Mouse (Mus musculus) spleen, postnatal 4 days (tissue): ENCODE measurements around the gene Esp24.
"Not testable (repeated sequence)": the region's sequence is repeated elsewhere in the genome, so short reads cannot be mapped to it uniquely, and the experiment has no call there.

Experiments used
- DNase-seq, 2 experiments: peaks; one replicate each; pipeline ENCODE4 v3.0.0; 2022; ENCODE audit warnings: low spot score in 2 of 2

Esp24 gene

DNA sequence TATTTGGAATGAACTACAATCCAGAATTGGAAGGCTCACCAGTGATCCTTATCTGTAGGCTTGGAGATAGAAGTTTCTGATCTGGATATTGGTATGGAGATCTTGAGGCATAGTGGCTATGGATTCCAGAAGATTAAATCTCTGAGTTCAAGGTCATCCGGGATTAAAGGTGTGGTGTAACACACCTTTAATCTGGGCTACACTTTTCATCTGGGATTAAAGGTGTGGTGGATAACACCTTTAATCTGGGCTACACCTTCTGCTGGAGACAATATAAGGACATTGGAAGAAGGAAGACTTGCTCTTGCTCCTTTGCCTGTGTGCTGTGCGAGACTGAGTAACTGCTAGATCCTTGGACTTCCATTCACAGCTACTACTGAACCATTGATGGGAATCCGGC lies at the start of gene Esp24:
Esp24 (plus strand) TSS at position 301 of the 400 bp plus-strand sequence.
- not testable (repeated sequence) for DNase-seq

DNA sequence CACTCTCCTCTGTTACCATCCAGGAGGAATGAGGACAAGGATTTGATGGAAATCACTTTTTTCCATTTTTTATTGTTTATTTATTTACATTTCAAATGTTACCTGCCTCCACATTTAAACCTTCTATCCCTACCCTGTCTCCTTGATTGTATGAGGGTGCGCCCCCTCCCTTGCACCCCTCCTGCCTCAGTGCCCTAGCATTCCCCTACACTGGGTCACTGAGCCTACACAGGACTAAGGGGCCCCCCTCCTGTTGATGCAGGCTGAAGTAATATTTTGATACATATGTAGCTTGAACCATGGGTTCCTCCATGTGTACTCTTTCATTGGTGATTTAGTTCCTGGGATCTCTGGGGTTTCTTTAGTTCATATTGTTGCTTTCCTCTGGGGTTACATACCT lies 26.6 kb upstream of the Esp24 start:
- no peak for DNase-seq

DNA sequence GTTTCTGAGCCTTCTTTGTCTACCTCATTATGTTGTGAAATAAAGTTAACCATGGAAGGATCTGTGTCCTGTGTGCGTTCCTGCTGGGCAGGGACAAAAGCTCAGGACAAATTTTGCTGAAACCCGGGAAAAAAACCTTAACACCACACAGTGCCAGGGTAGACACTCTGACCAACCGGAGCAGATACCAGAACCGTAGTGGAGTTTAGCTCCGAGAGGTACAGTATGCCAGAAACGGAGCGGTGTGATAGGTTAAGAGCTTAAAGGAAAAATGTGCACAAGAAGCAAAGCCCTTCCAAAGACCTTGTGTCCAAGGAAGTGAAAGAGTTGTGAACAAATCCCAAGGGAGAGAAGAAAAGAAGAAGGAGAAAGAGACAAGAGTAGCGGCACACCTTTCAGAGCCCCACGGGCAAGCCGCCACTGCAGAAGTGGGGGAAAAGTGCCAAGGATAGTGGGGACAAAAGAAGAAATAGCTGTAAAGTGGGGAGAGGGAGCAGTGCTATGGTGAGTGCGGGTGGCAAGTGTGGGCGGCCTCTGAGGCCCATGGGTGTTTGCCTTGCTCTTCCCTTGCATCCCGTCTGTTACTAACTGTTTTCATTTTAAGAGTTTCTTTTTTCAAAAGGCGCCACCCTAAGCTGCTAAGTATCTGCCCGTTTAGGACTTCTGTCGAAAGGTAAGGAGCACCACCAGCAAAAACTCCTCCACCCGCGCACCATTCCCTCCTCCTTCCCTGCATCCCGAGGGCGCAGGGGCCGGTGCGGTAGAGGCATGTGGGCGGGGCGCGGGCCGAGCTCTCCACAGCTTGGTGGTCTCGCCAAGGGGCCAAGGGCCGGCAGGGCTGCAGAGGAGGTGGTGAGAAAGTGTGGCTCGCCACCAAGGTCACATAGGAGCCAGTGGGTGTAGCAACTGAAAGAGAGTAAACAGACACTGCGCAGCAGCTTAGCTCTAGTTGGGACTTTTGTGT lies 25.5 kb upstream of the Esp24 start:
- no peak for DNase-seq

DNA sequence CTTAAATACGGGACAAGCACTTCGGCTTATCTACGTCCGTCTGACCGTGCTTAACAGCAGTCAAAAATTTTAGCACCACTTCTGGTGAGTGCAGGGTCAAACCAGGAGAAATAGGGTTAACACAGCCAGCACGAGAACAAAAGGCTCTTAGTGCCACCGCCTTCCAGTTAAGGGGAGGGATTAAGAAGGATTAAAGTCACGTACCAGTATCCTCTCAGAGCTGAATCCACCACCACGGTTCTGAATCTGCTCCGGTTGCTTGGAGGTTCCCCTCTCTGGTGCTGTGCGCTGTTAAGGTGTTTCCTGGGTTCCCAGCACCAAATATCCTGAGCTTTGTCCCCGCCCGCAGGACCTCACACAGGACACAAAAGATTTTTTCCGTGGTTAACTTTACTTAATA lies 19.3 kb upstream of the Esp24 start:
- no peak for DNase-seq

DNA sequence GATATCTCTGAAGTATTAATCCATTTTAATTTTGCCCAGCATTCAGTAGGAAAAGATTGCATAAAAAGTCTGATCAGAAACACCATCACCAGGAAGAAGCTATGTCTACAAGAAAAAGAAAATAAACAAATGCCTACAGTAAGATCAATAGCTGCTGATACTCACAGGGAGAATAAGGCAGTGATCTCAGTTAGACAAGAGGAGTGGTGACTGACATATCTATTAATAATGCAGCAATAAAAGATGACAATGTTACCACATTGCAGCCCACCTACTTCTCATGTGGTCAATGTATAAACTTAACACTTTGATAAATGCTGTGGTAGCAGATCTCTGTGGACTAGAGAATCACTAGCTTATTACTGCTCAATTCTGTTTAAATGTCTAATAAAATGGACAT lies 6.7 kb downstream of the Esp24 start, which contains the start of gene Gm21903:
Gm21903 (minus strand) TSS at position 101 of the 400 bp plus-strand sequence.
- DNase-seq = no peak

DNA sequence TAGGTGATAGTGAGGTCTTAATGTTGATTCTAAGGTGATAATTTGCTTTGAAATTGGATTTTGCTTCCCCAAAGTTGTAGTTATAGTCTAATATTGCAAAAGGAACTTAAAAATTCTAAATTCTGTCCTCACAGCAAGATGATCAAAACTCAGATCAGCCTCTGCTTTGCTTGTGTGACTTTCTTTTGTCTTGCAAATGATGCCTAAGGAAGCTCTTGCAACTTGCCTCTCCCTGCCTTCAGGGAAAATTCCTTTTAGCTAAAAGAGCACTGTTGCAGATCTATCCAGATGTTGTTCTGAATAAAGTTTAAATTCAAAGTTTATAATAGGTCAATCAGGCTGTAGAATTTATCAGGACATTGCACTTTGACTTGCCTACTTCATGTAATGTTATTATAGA lies 27.1 kb downstream of the Esp24 start:
- DNase-seq = no peak

DNA sequence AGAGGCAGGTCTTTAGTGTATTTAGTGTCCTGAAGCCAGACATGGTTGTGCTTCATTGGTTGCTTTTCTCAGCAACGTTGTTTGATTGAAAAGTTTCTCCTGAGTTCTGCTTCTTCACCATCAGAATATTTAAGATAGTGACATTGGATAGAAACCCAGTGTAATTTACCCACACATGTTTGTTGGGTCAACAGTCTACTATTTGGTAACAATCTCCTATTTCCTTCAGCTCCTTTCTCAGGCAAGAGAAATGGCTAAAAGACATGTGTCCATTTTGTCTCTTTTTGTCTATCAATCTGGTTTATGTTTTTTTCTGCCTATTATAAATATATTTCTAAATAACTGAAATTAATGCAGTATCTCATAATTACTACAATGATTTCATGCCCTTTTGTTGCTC lies 40.4 kb downstream of the Esp24 start, which contains the start of gene Esp23:
Esp23 (minus strand) TSS at position 101 of the 400 bp plus-strand sequence.
- DNase-seq = no peak
